Mouse (Mus musculus): ENCODE measurements around the gene Unc119b.

DNA sequence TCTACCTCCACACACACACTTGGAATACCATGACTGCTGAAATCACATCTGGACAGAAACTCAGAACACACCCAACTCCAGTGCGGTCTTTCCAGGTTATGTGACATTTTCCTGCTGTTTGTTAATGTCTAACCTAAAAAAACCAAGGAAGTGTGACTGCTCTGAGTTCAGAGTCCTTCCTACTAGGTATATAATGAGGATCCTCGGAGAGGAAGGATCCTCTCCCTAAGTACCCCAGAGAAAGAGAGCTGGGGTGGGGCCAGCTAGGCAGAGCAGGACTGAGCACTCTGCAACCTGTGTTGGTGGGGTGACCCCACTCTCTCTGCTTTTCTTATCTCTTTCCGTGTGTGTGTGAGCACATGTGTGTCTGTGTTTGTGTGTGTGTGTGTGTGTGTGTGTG lies 12.6 kb upstream of the Unc119b start:
- no peak for TF ChIP-seq GATA1 (IDR thresholded peaks at IDR 0.05; ENCODE audit: low read length)
- no peak for TF ChIP-seq TAL1 (IDR thresholded peaks at IDR 0.05; ENCODE audit: low read length)

Measured in erythroblast, embryonic 14.5 days (primary cell).